Mouse (Mus musculus): ENCODE results near the gene Themis.

Themis gene

DNA sequence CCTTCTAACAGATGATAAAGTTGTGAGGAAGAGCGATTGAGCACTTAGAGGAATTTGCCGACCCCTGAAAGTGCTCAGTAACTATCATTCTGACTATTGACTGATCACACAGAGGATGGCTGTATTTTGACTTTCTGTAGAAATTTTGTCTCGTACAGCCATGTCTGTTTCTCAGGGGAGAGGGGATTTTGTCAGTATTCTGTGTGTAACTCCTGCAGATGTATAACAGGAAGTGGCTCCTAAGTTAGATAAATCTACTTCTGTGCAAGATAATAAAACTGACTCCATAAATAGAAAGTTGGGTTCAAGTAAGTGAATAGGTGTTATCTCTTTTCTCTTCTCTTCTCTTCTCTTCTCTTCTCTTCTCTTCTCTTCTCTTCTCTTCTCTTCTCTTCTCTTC is 137.0 kb downstream of the Themis start:
- no peak for DNase-seq (ENCODE audit: low spot score)

DNA sequence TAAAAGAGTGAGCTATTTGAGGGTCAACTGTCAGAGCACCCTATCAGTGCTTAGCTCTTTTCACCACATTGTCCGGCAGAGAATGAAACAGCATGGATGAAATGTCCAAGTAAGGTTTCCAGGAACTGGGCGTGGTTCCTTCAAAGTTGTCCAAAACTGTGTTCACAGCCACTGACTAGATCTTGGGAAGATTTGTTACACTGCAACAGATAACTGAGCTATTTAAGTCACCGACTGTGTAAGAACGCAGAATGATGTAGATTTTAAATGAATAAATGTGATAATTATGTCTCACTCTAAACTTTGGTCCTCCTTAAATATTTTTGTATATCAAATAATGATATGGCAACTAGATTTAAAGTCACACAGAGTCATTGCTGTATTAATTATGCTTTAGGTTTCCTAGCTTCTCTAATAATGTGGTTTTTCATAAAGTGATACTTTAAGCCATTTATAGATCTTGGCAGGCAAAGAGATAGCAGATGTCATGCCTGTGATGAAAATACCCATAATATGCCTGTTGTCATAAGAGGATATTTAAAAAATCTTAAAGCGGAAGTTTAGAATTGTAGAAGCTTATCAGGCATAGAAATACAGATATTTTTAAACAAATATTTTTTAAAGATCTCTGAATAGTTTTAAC is 143.9 kb downstream of the Themis start:
- no peak for DNase-seq (ENCODE audit: low spot score)

DNA sequence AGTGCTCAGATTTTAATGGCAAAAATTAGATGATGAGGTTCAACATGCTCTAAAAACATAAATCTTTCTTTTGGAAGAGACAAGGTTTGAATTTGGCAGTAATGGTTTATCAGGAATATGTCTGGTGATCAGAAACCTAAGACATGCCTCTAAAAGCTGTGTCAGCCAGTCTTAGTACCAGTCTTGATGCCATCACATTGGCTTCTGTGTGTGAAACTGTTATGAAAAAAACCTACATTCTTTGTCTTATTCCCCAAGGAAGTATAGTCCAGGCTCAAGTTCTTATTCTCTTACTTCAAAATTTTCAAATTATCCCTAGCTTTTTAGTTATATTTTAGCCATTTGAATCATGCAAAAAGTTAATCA is 144.4 kb downstream of the Themis start:
- no peak for DNase-seq (ENCODE audit: low spot score)

DNA sequence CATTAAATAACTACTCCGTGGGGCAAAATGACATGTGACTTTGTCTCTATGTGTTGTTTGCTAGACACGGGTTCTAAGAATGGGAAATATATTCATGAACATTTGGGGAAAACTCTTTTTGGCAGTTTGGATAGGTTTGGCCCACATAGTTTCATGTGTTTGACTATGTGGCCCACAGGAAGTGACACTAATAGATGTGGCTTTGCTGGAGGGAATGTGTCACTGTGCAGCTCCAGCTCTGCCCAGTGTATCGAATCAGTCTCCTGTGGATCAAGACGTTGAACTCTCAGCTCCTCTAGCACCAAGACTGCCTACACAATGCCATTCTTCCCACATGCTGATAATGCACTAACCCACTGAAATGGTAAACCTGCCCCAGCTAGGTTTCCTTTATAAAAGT is 148.0 kb downstream of the Themis start:
- DNase-seq (ENCODE audit: low spot score), result no peak

DNA sequence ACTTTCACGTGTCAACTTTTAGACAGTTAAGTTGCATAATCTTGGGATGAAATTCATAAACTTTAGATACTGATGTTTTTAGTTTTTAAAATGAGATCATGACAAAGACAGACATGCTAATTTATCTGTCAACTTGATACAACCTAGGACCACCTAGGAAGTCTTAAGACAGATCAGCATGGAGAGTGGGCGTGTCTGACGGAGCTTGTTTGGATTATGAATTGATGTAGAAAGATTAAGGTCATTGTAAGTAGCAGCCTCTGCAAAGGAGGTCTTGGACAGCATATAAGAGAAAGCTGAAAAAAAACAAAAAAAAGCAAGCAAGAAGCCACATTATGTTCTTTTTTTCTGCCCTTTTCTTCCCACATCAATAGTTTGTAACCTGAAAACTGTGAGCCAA is 154.2 kb downstream of the Themis start:
- no peak for DNase-seq (ENCODE audit: low spot score)

DNA sequence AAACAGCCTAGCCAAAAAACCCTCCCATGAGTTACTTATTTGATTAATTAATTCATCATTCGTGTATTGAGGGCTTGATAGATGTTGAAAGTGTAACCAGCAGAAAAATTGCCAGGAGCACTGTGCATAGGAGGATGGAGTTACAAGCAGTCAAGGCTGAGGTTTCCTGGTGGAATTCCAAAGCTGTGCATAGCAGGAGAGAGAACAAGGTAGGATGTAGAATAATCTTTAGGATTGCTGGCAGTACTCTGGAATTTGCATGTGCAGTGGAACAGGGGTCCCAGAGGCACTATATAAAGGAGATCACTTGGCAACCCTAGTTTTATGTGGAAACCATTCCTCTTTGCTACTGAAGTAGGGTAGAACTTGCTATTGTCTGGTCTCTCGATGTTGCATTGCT is 174.4 kb downstream of the Themis start:
- DNase-seq (ENCODE audit: low spot score), result no peak

DNA sequence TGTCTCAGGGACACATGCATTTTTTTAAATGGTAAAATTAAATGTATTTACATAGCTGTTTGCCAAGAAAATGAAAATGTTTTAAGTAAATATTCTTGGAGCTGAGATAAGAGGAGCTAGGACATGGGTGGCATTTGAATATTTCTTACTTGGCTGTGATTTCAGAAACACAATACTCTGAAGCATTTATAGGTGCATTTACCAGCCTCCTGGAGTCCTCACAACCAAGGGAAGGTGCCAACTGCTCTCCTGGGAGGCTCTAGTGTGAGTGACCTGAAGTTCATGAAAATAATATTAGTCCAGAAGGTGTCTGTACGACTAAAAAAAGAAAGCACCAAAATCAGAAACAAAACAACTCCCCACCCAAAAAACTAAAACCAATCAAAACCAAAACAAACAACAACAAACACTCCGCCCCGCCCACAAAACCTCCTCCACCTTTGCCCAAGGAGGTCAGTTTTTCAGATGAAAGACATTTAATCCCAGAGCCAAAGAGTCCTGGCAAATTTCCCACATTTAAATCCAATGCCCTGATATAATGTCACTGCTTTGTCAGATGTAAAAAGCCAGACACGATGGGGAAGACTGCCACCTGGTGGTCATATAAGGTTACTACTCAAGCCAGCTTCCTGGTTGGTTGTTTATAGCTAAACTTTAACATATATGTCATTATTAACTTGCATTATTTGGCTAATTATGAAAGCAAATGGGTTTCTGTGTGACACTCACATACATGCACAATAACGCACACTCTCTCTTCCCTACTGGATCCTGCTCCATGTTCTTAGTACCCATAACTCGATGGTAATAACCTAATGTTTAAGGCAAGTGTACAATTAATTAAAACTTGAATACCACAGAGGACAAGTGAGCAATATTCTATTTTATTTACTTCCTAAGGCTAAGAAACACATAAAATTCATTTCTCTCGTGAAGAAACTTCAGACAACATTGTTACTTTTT is 175.9 kb downstream of the Themis start:
- DNase-seq (ENCODE audit: low spot score), result peak; percentile 4

DNA sequence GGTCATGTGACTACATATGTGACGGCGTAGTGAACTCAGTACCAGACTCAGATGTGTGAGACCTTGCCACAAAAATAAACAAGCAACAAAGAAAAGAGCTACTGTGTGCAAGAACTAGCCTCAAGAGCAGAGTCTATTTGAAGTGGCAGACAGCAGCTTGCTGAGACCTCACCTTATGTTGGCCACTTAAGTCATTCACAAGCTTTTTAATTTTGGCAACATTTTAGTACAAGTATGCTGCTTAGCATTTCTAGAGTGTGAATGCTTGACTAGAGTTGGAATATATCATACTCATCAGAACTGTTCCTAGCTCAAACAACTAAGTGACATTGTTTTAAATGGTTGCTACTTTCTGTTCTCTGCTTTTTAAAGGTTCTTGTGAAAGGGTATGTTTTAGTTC is 188.0 kb downstream of the Themis start:
- no peak for DNase-seq (ENCODE audit: low spot score)

DNA sequence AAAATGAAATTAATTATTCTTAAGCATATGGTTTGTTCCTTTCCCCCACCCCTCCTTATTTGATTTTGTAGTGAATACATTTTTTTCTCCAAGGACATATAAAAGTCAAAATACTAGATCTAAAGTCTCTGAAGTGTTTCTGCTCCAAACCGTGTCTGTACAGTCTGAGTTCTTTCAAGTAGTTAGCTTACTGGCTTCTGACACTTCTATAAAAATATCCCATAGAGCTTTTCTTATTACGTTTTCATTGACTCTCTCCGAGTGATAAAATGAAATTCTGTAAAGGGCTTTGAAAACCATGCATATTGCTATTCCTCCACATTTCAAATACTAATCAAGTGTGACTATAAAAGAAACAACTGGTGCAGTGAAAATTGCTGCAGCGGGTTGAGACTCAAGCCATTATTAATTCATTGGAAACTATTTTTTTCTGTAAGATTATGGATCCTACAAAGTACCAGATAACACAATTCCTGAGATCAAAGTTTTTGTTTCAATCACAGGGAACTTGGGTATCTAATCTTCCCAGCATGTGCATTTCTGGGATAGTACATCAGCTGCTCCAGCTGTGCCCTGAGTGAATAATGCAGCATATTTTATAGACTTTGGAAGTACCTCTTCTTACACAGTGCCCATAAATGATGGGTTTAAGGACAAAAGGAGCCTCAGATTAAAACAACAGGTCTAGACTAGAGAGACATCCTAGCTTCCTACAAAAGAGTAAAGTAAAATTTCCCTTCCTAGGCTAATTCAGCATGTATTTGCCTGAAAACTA is 202.6 kb downstream of the Themis start:
- DNase-seq (ENCODE audit: low spot score), result no peak

DNA sequence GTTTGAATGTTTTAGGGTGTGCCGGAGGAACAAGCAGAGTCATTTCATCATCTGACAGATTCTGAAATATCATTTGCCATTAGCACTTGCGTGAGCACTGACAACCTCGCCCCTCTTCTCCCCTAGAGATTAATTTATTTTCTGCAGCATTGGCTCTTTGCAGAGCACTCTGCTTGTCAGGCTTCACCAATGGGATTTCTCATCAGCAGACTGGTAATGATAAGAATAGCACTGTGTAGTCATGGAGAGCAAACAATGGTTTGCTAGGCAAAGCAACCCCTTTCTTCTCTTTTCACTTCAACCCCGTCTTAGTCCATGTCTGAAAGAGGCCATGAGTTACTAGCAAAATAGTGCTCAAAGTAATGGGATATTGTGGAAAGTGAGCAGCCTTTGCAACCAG is 206.4 kb downstream of the Themis start:
- DNase-seq (ENCODE audit: low spot score), result no peak

DNA sequence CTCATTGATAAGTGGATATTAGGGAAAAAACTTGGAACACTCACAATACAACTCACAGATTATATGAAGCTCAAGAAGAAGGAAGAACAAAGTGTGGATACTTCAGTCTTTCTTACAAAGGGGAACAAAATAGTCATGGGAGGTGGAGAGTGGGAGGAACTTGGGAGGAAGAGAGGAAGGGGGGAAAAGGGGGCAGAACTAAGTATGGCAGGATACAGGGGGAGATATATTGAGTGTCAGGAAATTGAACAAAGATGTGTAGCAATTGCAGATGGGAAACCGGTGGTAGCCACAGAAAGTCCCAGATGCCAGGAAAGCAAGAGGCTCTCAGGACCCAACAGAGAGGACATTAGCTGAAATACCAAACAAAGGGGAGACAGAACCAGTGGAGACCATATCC is 219.5 kb downstream of the Themis start:
- DNase-seq (ENCODE audit: low spot score), result no peak

DNA sequence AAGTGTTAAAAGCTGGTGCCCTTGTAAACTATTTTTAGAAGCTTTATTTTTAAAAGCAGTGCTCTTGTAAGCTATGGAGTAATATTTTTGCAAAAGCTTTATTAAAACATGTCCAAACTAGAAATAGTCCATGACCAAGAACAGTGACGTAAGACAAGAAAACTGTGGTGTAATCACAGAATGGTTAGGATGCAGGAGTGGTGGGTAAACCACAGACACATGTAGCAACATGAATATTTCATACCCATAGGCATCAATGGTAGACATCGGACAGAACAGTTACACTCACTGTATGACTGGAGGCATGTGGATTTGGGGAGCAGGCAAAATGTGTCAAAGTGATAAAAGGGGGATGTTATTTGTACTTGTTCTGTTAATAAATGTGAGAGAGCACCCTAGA is 222.7 kb downstream of the Themis start:
- DNase-seq (ENCODE audit: low spot score), result no peak

DNA sequence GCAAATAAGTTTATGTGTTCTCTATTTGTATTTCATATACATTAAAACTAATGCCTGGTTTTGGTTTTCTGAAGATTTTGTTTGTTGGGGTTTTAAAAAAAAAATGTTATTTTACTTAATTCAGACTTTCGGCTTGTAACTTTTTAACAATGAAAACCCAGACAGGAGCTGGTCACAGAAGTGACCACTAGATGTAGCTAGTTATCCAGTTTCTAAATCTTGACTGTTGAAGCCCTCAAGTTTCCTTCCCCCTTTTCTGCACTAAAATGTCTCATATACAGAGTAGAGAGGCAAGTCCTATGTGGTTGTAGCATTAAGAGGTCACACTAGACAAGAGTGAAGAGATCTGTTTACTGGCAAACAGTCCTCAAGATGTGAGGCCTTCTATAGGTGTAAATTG is 230.2 kb downstream of the Themis start:
- DNase-seq (ENCODE audit: low spot score), result no peak
